Mouse (Mus musculus) CH12.LX (cell line): ENCODE results near the gene Hpse2. TPM values are rescaled to one million over a fixed set of nuclear protein-coding genes. Genes with fewer than 3 reads are reported as not detected.
"Not testable (repeated sequence)": the region's sequence is repeated elsewhere in the genome, so short reads cannot be mapped to it uniquely, and the experiment has no call there.

Experiments
- DNase-seq: peaks from one replicate; pipeline ENCODE4 v3.0.0-alpha.2; 2013; ENCODE audit errors: extremely low read depth
- H3K27ac ChIP-seq: 2 replicates; pipeline ENCODE4 v1.5.1; 2012; ENCODE audit warnings: low read depth, mild to moderate bottlenecking, control low read depth, moderate library complexity; ENCODE audit not compliant: insufficient read depth
- H3K27me3 ChIP-seq: replicated peaks from 2 replicates; pipeline ENCODE3; 2012; ENCODE audit warnings: inconsistent platforms
- H3K36me3 ChIP-seq, 2 experiments: replicated peaks in 1 of 2; 2 replicates each; pipeline versions ENCODE3 to v1.6.1; 2012; ENCODE audit warnings: inconsistent platforms in 1 of 2, low read length in 1 of 2, mild to moderate bottlenecking in 1 of 2, mixed read lengths in 1 of 2, moderate library complexity in 1 of 2; ENCODE audit not compliant: control insufficient read depth in 1 of 2, insufficient read depth in 1 of 2
- H3K4me1 ChIP-seq, 2 experiments: 2 replicates each; pipeline ENCODE4 v1.6.1; 2012; ENCODE audit warnings: inconsistent platforms in 1 of 2, moderate library complexity in 1 of 2; ENCODE audit not compliant: insufficient read depth in 2 of 2, control insufficient read depth in 1 of 2
- H3K4me2 ChIP-seq: 2 replicates; pipeline ENCODE4 v1.6.1; 2012; ENCODE audit warnings: low read depth, mild to moderate bottlenecking, control low read depth; ENCODE audit not compliant: poor library complexity, insufficient read depth, severe bottlenecking
- H3K4me3 ChIP-seq, 3 experiments: fragments of 150-350 bp in 1 of 3; sonication (generic) in 1 of 3; replicated peaks in 1 of 3; 2 replicates each; pipeline versions ENCODE3 to v1.5.1; 2011 to 2012; ENCODE audit warnings: low read depth in 2 of 3, low read length in 2 of 3, mild to moderate bottlenecking in 2 of 3, moderate library complexity in 2 of 3, control low read depth in 1 of 3, improper control_type of control experiment in 1 of 3, inconsistent platforms in 1 of 3, mixed read lengths in 1 of 3; ENCODE audit not compliant: poor library complexity in 1 of 3
- H3K79me2 ChIP-seq: replicated peaks from 2 replicates; pipeline ENCODE4 v1.6.1; 2012; ENCODE audit warnings: mild to moderate bottlenecking, moderate library complexity; ENCODE audit not compliant: control insufficient read depth, poor library complexity, insufficient read depth, severe bottlenecking; ENCODE audit errors: extremely low read depth
- H3K9ac ChIP-seq: 2 replicates; pipeline ENCODE4 v1.6.1; 2012; ENCODE audit warnings: low read depth, mild to moderate bottlenecking, control low read depth, moderate library complexity; ENCODE audit not compliant: insufficient read depth
- H3K9me3 ChIP-seq: replicated peaks from 2 replicates; pipeline ENCODE3; 2012; ENCODE audit warnings: low read length, inconsistent platforms, mixed read lengths
- BHLHE40 ChIP-seq: IDR thresholded peaks from 2 replicates; pipeline ENCODE4 v1.6.1; 2011; ENCODE audit warnings: mild to moderate bottlenecking, low read depth, low read length, improper control_type of control experiment
- CHD1 ChIP-seq: IDR thresholded peaks from 2 replicates; pipeline ENCODE4 v1.6.1; 2012; ENCODE audit warnings: low read depth, low read length, improper control_type of control experiment, inconsistent platforms
- CHD2 ChIP-seq: IDR thresholded peaks from 2 replicates; pipeline ENCODE4 v1.6.1; 2011; ENCODE audit warnings: low read length, improper control_type of control experiment
- CTCF ChIP-seq, 2 experiments: IDR thresholded peaks in 1 of 2; conservative IDR thresholded peaks in 1 of 2; 2 replicates each; pipeline ENCODE4 v1.5.1; 2011 to 2012; ENCODE audit warnings: low read depth in 2 of 2, low read length in 2 of 2, improper control_type of control experiment in 1 of 2, inconsistent platforms in 1 of 2, mild to moderate bottlenecking in 1 of 2, moderate library complexity in 1 of 2
- E2F4 ChIP-seq: IDR thresholded peaks from 2 replicates; pipeline ENCODE4 v1.6.1; 2011; ENCODE audit warnings: low read depth, low read length, improper control_type of control experiment; ENCODE audit not compliant: insufficient replicate concordance
- ELF1 ChIP-seq: IDR thresholded peaks from 2 replicates; pipeline ENCODE4 v1.6.1; 2014; ENCODE audit warnings: low read depth, mild to moderate bottlenecking, inconsistent platforms, low read length, improper control_type of control experiment
- EP300 ChIP-seq: IDR thresholded peaks from 2 replicates; pipeline ENCODE4 v1.6.1; 2011; ENCODE audit warnings: low read length, improper control_type of control experiment
- ETS1 ChIP-seq: conservative IDR thresholded peaks from 2 replicates; pipeline ENCODE4 v1.6.1; 2012; ENCODE audit warnings: low read depth, mild to moderate bottlenecking, inconsistent platforms, low read length, improper control_type of control experiment, moderate library complexity
- HCFC1 ChIP-seq: IDR thresholded peaks from 2 replicates; pipeline ENCODE4 v1.6.1; 2012; ENCODE audit warnings: low read depth, mild to moderate bottlenecking, inconsistent platforms, low read length, improper control_type of control experiment
- IRF4 ChIP-seq: IDR thresholded peaks from 2 replicates; pipeline ENCODE4 v1.6.1; 2014; ENCODE audit warnings: low read depth, mild to moderate bottlenecking, inconsistent platforms, low read length, improper control_type of control experiment
- JUND ChIP-seq: conservative IDR thresholded peaks from 2 replicates; pipeline ENCODE4 v1.6.1; 2011; ENCODE audit warnings: low read depth, low read length, improper control_type of control experiment
- KAT2A ChIP-seq: IDR thresholded peaks from 2 replicates; pipeline ENCODE4 v1.6.1; 2012; ENCODE audit warnings: low read length, improper control_type of control experiment, inconsistent platforms; ENCODE audit not compliant: insufficient replicate concordance
- MAFK ChIP-seq: IDR thresholded peaks from 2 replicates; pipeline ENCODE4 v1.6.1; 2011; ENCODE audit warnings: low read length, improper control_type of control experiment; ENCODE audit not compliant: insufficient replicate concordance
- MAX ChIP-seq: IDR thresholded peaks from 2 replicates; pipeline ENCODE4 v1.6.1; 2011; ENCODE audit warnings: low read length, improper control_type of control experiment
- MAZ ChIP-seq: IDR thresholded peaks from 2 replicates; pipeline ENCODE4 v1.6.1; 2012; ENCODE audit warnings: low read depth, mild to moderate bottlenecking, inconsistent platforms, low read length, improper control_type of control experiment, moderate library complexity
- MEF2A ChIP-seq: IDR thresholded peaks from 2 replicates; pipeline ENCODE4 v1.6.1; 2014; ENCODE audit warnings: low read depth, mild to moderate bottlenecking, inconsistent platforms, low read length, improper control_type of control experiment, borderline replicate concordance
- MXI1 ChIP-seq: IDR thresholded peaks from 2 replicates; pipeline ENCODE4 v1.6.1; 2011; ENCODE audit warnings: mild to moderate bottlenecking, low read depth, low read length, improper control_type of control experiment
- MYC ChIP-seq: IDR thresholded peaks from 2 replicates; pipeline ENCODE4 v1.6.1; 2011; ENCODE audit warnings: low read depth, mild to moderate bottlenecking, improper control_type of control experiment, low read length
- NELFE ChIP-seq: IDR thresholded peaks from 2 replicates; pipeline ENCODE4 v1.6.1; 2011; ENCODE audit warnings: low read depth, low read length, improper control_type of control experiment
- NRF1 ChIP-seq: IDR thresholded peaks from 2 replicates; pipeline ENCODE4 v1.6.1; 2014; ENCODE audit warnings: low read depth, mild to moderate bottlenecking, inconsistent platforms, low read length, improper control_type of control experiment, moderate library complexity
- PAX5 ChIP-seq: IDR thresholded peaks from 2 replicates; pipeline ENCODE4 v1.6.1; 2012; ENCODE audit warnings: low read length, inconsistent platforms, mixed read lengths
- POLR2AphosphoS2 ChIP-seq: IDR thresholded peaks from 2 replicates; pipeline ENCODE4 v1.6.1; 2011; ENCODE audit warnings: low read depth, low read length, improper control_type of control experiment
- RAD21 ChIP-seq: IDR thresholded peaks from 2 replicates; pipeline ENCODE4 v1.6.1; 2011; ENCODE audit warnings: low read depth, mild to moderate bottlenecking, low read length, improper control_type of control experiment, moderate library complexity
- RCOR1 ChIP-seq: conservative IDR thresholded peaks from 2 replicates; pipeline ENCODE4 v1.6.1; 2012; ENCODE audit warnings: low read depth, mild to moderate bottlenecking, inconsistent platforms, low read length, improper control_type of control experiment
- SIN3A ChIP-seq: IDR thresholded peaks from 2 replicates; pipeline ENCODE4 v1.6.1; 2012; ENCODE audit warnings: low read length, improper control_type of control experiment, inconsistent platforms
- SMC3 ChIP-seq: IDR thresholded peaks from 2 replicates; pipeline ENCODE4 v1.6.1; 2011; ENCODE audit warnings: low read depth, low read length, improper control_type of control experiment
- TBP ChIP-seq: conservative IDR thresholded peaks from 2 replicates; pipeline ENCODE4 v1.6.1; 2011; ENCODE audit warnings: low read depth, low read length, improper control_type of control experiment
- TCF12 ChIP-seq: IDR thresholded peaks from 2 replicates; pipeline ENCODE4 v1.6.1; 2014; ENCODE audit warnings: low read depth, mild to moderate bottlenecking, inconsistent platforms, low read length, improper control_type of control experiment
- USF2 ChIP-seq: conservative IDR thresholded peaks from 2 replicates; pipeline ENCODE4 v1.6.1; 2011; ENCODE audit warnings: low read depth, low read length, improper control_type of control experiment
- ZC3H11A ChIP-seq: IDR thresholded peaks from 2 replicates; pipeline ENCODE4 v1.6.1; 2012; ENCODE audit warnings: low read depth, mild to moderate bottlenecking, inconsistent platforms, low read length, improper control_type of control experiment
- ZKSCAN1 ChIP-seq: IDR thresholded peaks from 2 replicates; pipeline ENCODE4 v1.6.1; 2012; ENCODE audit warnings: low read depth, inconsistent platforms, low read length, improper control_type of control experiment, borderline replicate concordance
- ZMIZ1 ChIP-seq: IDR thresholded peaks from 2 replicates; pipeline ENCODE4 v1.6.1; 2012; ENCODE audit warnings: low read depth, mild to moderate bottlenecking, inconsistent platforms, low read length, improper control_type of control experiment
- dilution Hi-C: fragments of 300-500 bp; cut with MboI; formaldehyde crosslinking; loops from 2 replicates; pipeline ENCODE4 v1.14.3; 2020; ENCODE audit warnings: low sequenced_read_pairs; ENCODE audit not compliant: extremely low pct_unique_long_range_greater_than_20kb, extremely low pct_ligation_motif_present
- in situ Hi-C: fragments of 300-500 bp; cut with MboI; formaldehyde crosslinking; loops from 3 replicates; pipeline ENCODE4 v1.14.3; 2019; ENCODE audit warnings: low sequenced_read_pairs, low pct_ligation_motif_present, low pct_unique_long_range_greater_than_20kb, mixed read lengths
- polyA plus RNA-seq: library from polyadenylated mRNA; unstranded; fragments of >175 nt; gene quantifications from 2 replicates; pipeline ENCODE4 v1.2.1, GENCODE M21; 2012; ENCODE audit warnings: low read depth; ENCODE audit not compliant: insufficient read length
- total RNA-seq, 2 experiments: library from RNA; depleted of rRNA; stranded (reverse); fragments of 300-350 nt in 1 of 2; fragments of >200 nt in 1 of 2; gene quantifications; 2 replicates each; pipeline ENCODE4 v1.2.3; 2012 to 2014

The Hpse2 gene
- total and polyA plus RNA-seq, 3 experiments = not detected

DNA sequence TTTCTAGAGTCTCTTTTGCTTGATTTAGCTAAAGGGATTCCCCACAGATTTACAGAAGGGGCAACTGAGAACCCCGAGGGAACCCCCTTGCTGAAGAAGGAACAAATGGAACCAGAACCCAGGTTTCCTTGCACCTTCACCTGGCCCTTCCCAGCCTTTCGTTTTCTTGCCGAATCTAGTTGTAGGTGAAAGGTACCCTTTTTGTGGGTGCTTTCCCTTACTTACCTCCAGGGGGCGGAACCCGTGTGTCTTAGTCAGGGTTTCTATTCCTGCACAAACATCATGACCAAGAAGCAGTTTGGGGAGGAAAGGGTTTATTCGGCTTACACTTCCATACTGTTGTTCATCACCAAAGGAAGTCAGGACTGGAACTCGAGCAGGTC, 608.0 kb downstream of the Hpse2 start:
- H3K9ac ChIP-seq = peak overlapping the region; percentile 88
- DNase-seq = peak; percentile 50
- peak overlapping the region; percentile 65 to 75 (median 67) for H3K4me3 ChIP-seq
- H3K79me2 ChIP-seq, in situ Hi-C loops, H3K9me3 ChIP-seq, dilution Hi-C loops, H3K27me3 ChIP-seq: not testable (repeated sequence)
- H3K36me3 ChIP-seq = peaks cover 0 to 29% of the 10 kb centered on the region in 2 experiments
- peaks cover 13 to 31% of the 10 kb centered on the region in 2 experiments for H3K4me1 ChIP-seq
- peak overlapping the region; percentile 81 for H3K4me2 ChIP-seq
- peak overlapping the region; percentile 25; the same call in 1 of the 2 replicates for H3K27ac ChIP-seq
- TF ChIP-seq TBP = 0 out of 2 replicates have a peak, but pooled peaks have one; percentile 9
- 0 out of 4 replicates have a peak, but pooled peaks of 1 of the 2 experiments have one; percentile 12 for TF ChIP-seq CTCF (conservative IDR thresholded peaks at IDR 0.05 in 1 of 2, IDR thresholded peaks at IDR 0.05 in 1 of 2; ENCODE audit: low read depth in 2 of 2, low read length in 2 of 2)

DNA sequence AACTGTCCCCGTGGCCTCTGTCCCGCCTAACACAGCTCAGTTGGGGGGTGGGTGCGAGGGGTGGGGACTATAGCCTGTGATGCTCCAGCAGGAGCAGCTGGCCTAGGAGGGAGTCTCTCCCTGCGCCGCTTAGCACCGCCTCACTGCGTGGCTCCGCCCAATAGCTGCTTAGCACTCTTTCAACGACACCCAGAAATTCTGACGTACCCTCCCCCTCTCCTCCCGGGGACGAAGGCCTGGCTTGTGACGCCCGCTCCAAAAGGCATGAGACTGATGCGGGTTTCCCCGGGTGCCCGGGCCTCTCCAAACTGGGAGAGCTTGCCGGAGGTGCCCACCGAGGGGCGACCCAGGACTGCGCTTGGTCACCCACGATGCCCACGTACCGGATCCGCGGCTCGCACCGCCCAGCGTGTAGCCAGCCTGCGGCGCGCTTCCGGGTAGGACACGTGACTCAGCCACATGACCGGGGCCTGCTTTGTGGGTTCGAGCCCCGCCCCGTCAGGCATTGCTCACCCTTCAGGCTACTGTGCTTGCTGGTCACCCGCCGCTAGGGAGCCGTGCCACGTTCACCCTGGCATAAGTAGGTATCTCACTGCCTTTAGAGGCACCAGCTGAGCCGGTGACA, 608.5 kb downstream of the Hpse2 start, which contains the start of gene Hps1:
Hps1 (minus strand) TSS at position 448 of the 625 bp plus-strand sequence.
- Histone ChIP-seq H3K27me3 (no peaks in the 10 kb centered on the region), H3K9ac (peak within 1 kb of the TSS; percentile 88), H3K36me3 (peaks cover 0 to 30% of the 10 kb centered on the region in 2 experiments), H3K4me2 (peak within 1 kb of the TSS; percentile 81), H3K4me3 (peak within 1 kb of the TSS; percentile 65 to 75 (median 67)), H3K79me2 (no peaks in the 10 kb centered on the region), H3K9me3 (no peaks in the 10 kb centered on the region), H3K27ac (peak within 1 kb of the TSS; percentile 25; the same call in 1 of the 2 replicates), H3K4me1 (peaks cover 10 to 26% of the 10 kb centered on the region in 2 experiments)
- in situ Hi-C loops = no loop called here
- dilution Hi-C loops = no loop called here
- DNase-seq = peak; percentile 91
- TF ChIP-seq MAFK = no peak
- TF ChIP-seq SIN3A = peak; percentile 96
- TF ChIP-seq E2F4 = no peak
- peak; percentile 73; the same call in 1 of the 2 replicates for TF ChIP-seq RCOR1
- TF ChIP-seq MYC = peak; percentile 69; the same call in 1 of the 2 replicates
- TF ChIP-seq ETS1 = peak; percentile 59; the same call in 1 of the 2 replicates
- TF ChIP-seq CHD2 = no peak; the same call in 1 of the 2 replicates
- TF ChIP-seq ZC3H11A = no peak
- TF ChIP-seq HCFC1 = peak; percentile 74
- TF ChIP-seq TBP = peak; percentile 29; the same call in 1 of the 2 replicates
- TF ChIP-seq ELF1 = peak; percentile 100
- peak; percentile 98 for TF ChIP-seq MAX
- TF ChIP-seq USF2 = peak; percentile 98
- peak; percentile 90 for TF ChIP-seq MXI1
- no peak for TF ChIP-seq EP300
- no peak for TF ChIP-seq PAX5
- no peak for TF ChIP-seq POLR2AphosphoS2
- no peak for TF ChIP-seq MEF2A
- no peak for TF ChIP-seq RAD21
- no peak for TF ChIP-seq MAZ
- TF ChIP-seq JUND = no peak
- TF ChIP-seq CHD1 = no peak
- peak; percentile 66 for TF ChIP-seq TCF12
- TF ChIP-seq NRF1 = peak; percentile 54
- no peak for TF ChIP-seq KAT2A
- TF ChIP-seq ZKSCAN1 = no peak
- peak; percentile 85 for TF ChIP-seq NELFE
- peak; percentile 96 for TF ChIP-seq BHLHE40
- no peak for TF ChIP-seq SMC3
- TF ChIP-seq IRF4 = no peak; the same call in none of the 2 replicates
- TF ChIP-seq ZMIZ1 = peak; percentile 65
